Mouse (Mus musculus) 416B (cell line): ENCODE measurements around the gene Cacna1c.

Experiments
- DNase-seq: peaks from one replicate; pipeline ENCODE4 v3.0.0; 2011; ENCODE audit warnings: low read depth

Cacna1c gene

DNA sequence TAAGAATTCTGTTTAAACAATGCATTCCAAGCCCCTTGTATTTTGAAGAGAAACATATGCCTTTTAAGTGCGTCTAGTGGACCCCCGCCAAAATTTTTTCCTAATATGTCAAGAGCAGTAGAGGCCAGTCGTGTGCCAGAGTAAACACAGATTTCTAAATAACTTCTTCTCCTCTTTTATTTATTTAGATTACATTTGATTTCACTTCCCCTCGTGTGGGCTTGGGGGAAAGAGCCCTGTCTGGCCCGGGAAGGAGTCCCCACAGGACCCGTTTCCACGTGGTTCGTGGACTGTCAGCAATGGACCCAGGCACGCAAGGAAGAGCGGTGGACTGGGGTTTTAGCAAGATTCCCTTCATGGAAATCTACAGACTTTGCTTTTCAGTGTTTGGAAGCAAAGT lies 143.4 kb downstream of the Cacna1c start:
- no peak for DNase-seq

DNA sequence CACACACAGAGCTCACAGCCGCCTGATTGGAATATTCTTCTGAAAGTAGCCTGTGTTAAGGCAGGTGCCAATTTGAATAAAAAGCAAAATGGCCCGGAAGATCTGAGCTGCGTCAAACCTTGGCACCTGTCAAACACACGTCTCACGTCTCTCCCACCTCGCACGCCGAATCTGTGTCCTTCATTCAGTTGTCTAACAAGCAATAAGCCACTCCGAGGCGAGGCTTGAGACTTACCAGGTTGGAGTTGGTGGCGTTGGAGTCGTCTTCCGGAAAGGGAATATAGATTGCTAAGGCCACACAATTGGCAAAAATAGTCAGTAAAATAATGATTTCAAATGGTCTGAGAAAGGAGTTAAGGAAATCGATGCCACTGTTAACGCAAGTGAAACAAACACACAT lies 143.9 kb downstream of the Cacna1c start:
- DNase-seq: no peak

DNA sequence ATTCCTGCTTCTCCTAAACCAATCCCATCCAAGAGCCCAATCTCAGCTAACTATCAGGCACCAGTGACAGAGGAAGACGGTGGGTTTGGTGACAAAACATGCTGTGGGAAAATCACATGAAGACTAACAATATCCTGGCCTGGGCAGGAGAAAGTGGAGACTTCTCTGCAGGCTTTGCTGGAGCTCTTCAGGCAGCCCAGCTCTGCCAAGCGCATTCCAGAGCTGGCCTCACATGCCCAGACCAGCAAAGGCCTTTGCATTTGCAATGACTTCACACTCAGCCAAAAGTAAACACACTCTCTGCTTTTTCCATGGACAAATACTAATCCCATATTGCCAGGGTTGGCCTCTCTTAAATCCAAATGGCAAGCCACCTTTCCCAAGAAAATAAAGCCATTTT lies 144.5 kb downstream of the Cacna1c start:
- DNase-seq: no peak

DNA sequence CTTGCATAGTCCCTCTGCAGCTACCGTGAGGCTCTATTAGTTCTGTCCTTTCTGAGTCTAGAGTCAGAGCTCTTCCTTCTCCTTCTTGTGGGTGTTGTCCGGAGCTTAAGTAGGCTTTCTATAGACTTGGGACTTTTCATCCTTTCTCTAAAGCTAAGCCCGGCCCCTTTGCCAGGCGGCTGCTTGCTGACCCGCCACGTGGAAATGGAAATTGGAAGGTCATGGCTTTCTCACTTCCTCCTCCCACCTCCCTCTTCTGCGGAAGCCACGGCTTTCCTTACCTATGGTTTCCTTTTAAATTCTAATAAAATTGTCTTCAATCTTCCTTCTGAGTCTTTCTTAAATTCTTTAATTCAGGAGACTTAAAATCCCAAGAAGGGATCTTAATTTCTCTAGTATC lies 148.9 kb downstream of the Cacna1c start:
- no peak for DNase-seq

- DNase-seq: no peak
Observed at GRCm38 (mm10) chr6:119045498-119045897, 150.7 kb downstream of the Cacna1c start.

DNA sequence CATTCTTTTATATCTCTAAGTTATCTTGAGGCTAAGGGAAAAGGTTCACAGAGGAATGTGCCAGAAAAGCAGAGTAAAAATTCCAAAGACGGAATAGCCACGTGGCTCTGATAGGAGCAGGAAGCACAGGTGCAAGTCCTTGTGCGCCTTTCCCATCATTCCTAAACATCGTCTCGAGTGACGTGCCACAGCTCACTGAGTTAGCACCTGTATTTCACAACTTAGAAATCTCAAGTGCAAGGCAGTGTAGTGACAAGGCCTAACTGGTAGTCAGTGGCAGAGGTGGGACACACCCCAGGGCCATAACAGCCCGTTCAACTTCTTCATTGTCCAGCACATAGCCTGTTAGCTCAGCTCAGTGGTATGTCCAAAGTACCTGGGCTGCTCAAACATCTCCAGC lies 152.1 kb downstream of the Cacna1c start:
- DNase-seq: no peak

GRCm38 (mm10) chr6:119042803-119043202 lies 153.4 kb downstream of the Cacna1c start:
- DNase-seq: no peak

GRCm38 (mm10) chr6:119040961-119041360 lies 155.3 kb downstream of the Cacna1c start:
- no peak for DNase-seq

DNA sequence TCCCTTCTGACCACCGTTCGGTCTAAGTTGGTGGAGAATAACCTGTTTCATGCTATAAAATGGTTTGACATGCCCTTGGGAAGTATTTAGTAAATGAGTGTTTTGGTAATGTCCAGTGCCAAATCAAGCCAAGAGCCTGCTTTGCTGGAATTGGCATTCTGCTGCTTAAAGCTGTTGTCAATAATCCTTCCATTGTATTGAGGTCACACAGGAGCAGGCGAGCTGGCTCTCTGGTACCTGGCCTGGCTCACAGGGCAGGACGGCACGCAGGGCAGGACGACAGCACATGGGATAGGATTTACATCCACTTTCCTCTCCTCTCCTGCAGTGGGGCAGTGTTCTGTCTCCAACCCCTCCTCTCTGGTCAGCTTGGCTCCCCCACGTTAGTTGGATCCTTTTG lies 156.4 kb downstream of the Cacna1c start:
- DNase-seq: no peak

GRCm38 (mm10) chr6:119039293-119039692 lies 156.9 kb downstream of the Cacna1c start:
- DNase-seq: no peak

GRCm38 (mm10) chr6:119037815-119038214 lies 158.4 kb downstream of the Cacna1c start:
- no peak for DNase-seq

GRCm38 (mm10) chr6:119037047-119037446 lies 159.2 kb downstream of the Cacna1c start:
- DNase-seq: no peak

GRCm38 (mm10) chr6:119035361-119035760 lies 160.9 kb downstream of the Cacna1c start:
- no peak for DNase-seq

GRCm38 (mm10) chr6:119034947-119035346 lies 161.3 kb downstream of the Cacna1c start:
- no peak for DNase-seq

GRCm38 (mm10) chr6:119027880-119028279 lies 168.3 kb downstream of the Cacna1c start:
- no peak for DNase-seq

DNA sequence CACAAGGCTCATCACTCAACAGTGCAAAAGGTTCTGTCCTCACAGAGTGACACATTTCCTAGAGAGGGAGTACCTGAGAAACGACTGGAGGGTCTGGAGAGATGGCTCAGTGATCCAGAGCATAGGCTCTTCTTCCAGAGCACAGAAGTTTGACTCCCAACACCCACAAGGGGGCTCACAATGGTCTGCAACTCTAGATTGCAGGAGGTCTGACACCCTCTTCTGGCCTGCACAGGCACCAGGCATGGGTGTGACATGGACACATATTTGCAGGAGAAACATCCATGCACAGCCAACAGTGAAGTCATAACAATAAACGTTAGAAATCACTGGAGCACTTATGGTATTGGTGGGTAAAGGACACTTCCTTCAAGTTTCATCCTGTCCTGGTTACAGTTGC lies 173.4 kb downstream of the Cacna1c start:
- no peak for DNase-seq

GRCm38 (mm10) chr6:119021226-119021625 lies 175.0 kb downstream of the Cacna1c start:
- DNase-seq: no peak

DNA sequence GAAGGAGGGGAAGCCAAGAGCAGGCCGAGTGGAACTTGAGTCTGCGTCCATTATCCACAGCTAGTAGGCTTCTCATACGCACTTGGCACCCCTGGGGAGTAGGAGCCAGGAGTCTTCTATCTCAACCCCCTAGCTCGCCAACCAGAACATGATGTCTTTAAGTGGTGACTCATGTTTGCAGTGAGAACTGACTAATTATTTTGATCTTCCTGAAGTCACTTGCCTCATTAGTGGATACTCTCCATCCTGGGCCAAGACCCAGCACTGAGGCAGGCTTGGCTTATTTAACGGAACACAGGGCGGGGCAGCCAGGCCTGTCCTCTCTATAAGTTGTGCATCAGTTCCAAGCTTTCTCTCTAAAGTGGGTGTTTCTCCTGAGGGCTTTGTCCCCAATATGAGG lies 177.3 kb downstream of the Cacna1c start:
- DNase-seq: no peak

DNA sequence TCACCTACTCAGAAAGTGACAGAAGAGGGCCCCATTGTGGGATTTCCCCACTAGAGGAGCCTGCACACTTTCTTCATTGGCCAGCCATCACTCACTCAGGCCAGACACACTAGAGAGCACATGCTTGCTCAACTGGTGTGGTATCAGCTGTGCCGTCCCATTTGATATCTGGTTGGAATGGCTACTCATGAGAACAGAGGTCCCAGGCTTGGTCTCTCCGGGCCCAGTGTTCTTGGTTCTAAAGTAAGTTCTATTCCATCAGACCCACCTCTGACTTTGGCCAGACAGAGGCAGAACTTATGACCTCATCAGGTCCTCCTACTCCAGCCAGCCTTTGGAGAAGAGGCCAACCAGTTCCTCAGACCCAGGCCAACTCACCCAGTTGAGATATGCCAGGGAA lies 178.0 kb downstream of the Cacna1c start:
- DNase-seq: no peak

DNA sequence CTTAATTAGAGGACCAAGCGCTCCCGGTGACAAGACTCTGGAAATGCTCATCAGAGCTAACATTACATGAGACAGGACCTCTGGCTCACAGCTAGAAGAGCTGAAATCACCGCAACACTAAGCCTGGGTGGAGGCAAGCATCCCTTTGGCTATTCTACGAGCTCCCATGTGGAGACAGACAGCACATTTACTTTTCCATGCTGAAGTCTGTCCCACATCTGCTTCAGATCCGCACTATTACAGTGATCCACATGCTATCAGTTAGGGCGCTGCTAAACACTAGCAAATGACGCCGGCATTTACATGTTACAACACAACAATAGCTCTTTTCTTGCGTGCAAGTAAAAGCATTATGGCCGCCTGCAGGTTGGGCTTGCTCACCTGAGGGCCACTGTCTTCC lies 178.7 kb downstream of the Cacna1c start:
- DNase-seq: no peak

GRCm38 (mm10) chr6:119015346-119015745 lies 180.9 kb downstream of the Cacna1c start:
- DNase-seq: no peak

DNA sequence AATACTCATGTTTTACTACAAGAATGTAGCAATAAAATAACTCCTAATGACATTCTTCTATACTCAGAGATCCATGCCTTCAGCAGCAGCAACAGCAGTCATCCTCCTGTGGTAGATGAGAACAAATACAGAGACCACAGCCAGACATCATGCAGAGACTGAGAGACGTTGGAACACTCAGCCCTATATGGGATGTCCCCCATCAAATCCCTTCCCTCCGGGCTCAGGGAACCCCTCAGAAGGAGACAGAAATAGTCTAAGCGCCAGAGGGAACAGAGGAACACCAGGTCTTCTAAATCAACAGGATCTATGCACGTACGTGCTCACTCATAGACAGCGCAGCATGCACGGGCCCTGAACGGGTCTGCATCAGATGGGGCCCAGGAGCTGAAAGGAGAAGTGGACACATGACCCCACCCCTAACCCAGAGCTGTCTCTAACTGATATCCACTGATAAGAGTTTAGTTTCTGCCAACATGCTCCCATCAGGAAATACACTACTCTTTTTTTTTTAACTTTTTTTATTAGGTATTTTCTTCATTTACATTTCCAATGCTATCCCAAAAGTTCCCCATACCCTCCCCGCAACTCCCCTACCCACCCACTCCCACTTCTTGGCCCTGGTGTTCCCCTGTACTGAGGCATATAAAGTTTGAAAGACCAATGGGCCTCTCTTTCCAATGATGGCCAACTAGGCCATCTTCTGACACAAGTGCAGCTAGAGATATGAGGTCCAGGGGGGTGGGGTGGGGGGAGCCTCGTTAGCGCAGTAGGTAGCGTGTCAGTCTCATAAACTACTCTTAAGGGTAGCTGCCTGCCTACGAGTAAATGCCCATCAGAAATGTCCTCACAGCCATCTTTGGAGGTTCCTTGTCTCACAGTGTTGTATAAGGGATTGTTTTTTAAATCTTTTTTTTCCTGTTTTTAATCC lies 182.8 kb downstream of the Cacna1c start:
- DNase-seq: no peak

DNA sequence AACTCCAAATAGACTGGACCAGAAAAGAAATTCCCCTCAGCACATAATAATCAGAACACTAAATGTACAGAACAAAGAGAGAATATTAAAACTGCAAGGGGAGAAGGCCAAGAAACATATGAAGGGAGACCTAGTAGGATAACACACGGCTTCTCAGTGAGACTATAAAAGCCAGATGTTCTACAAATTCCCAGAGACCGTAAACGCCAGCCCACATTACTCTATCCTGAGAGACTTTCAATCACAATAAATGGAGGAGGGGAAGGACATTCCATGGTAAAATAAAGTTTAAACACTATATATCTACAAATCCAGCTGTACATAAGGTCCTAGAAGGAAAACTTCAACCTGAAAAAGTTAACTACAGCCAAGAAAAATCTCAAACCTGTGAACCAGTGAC lies 185.3 kb downstream of the Cacna1c start:
- DNase-seq: no peak

DNA sequence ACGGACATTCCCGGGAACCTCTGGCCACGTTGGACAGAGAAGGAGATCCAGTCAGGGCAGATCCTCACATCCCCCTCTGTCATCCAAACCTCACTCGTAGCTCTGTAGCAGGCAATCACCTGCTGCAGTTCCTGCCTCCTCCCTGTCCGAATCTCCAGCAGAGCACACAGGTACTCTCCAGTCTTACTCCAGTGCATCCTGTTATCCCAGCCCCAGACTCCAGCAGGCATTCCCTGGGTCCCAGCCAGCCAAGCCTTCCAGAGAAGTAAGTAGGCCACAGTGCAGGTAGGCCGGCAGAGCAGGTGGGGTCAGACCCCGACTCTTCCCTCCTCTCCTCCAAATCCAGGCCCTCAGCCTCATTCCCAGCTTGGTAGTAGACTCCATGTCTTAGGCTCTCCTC lies 186.7 kb downstream of the Cacna1c start:
- no peak for DNase-seq
